Mouse (Mus musculus): ENCODE data around the gene Speer4e. TPM values are rescaled to one million over a fixed set of nuclear protein-coding genes. Genes with fewer than 3 reads are reported as not detected.
A peak's percentile ranks its signal among the peaks of the same experiment; 100 is the strongest.
"Not testable (repeated sequence)": the region's sequence is repeated elsewhere in the genome, so short reads cannot be mapped to it uniquely, and the experiment has no call there.

Speer4e gene
- polyA plus RNA-seq, 1 experiment from 2014 or later, result not detected

GRCm38 (mm10) chr5:14953587-14953986 is 15.4 kb upstream of the Speer4e start:
- not testable (repeated sequence) for H3K27me3 ChIP-seq (ENCODE audit: control insufficient read depth, insufficient read depth, low read length); H3K27ac ChIP-seq (ENCODE audit: low read length); H3K36me3 ChIP-seq (ENCODE audit: control insufficient read depth, insufficient read depth); H3K4me2 ChIP-seq (ENCODE audit: low read depth, low read length); H3K4me1 ChIP-seq (ENCODE audit: control insufficient read depth, insufficient read depth, low read length); H3K9ac ChIP-seq (ENCODE audit: low read length); H3K4me3 ChIP-seq (ENCODE audit: low read length); H3K9me3 ChIP-seq (replicated peaks; ENCODE audit: control insufficient read depth, low read length)
- ATAC-seq (replicated peaks; ENCODE audit: extremely low read depth, insufficient read depth, low FRiP score), result 0 out of 2 replicates have a peak, but pooled peaks have one; percentile 55

- H3K27ac ChIP-seq (ENCODE audit: low read length); H3K9me3 ChIP-seq (replicated peaks; ENCODE audit: control insufficient read depth, low read length); H3K36me3 ChIP-seq (ENCODE audit: control insufficient read depth, insufficient read depth); H3K9ac ChIP-seq (ENCODE audit: low read length); H3K4me2 ChIP-seq (ENCODE audit: low read depth, low read length); ATAC-seq (replicated peaks; ENCODE audit: extremely low read depth, insufficient read depth, low FRiP score); H3K4me1 ChIP-seq (ENCODE audit: control insufficient read depth, insufficient read depth, low read length); H3K27me3 ChIP-seq (ENCODE audit: control insufficient read depth, insufficient read depth, low read length); H3K4me3 ChIP-seq (ENCODE audit: low read length): not testable (repeated sequence)
- 63% methylated on average over 3 of the region's 3 CpGs for WGBS
Measured at GRCm38 (mm10) chr5:14952749-14953148, 14.5 kb upstream of the Speer4e start.

- H3K36me3 ChIP-seq (ENCODE audit: control insufficient read depth, insufficient read depth); H3K4me3 ChIP-seq (ENCODE audit: low read length); H3K27ac ChIP-seq (ENCODE audit: low read length); H3K9me3 ChIP-seq (replicated peaks; ENCODE audit: control insufficient read depth, low read length); H3K4me2 ChIP-seq (ENCODE audit: low read depth, low read length); H3K9ac ChIP-seq (ENCODE audit: low read length); H3K4me1 ChIP-seq (ENCODE audit: control insufficient read depth, insufficient read depth, low read length); H3K27me3 ChIP-seq (ENCODE audit: control insufficient read depth, insufficient read depth, low read length); ATAC-seq (replicated peaks; ENCODE audit: extremely low read depth, insufficient read depth, low FRiP score): not testable (repeated sequence)
- WGBS, result 65% methylated on average over 7 of the region's 7 CpGs
Measured at GRCm38 (mm10) chr5:14951822-14952221, 13.6 kb upstream of the Speer4e start.

GRCm38 (mm10) chr5:14947482-14948198 is 9.4 kb upstream of the Speer4e start:
- not testable (repeated sequence) for H3K4me1 ChIP-seq (ENCODE audit: control insufficient read depth, insufficient read depth, low read length); H3K9me3 ChIP-seq (replicated peaks; ENCODE audit: control insufficient read depth, low read length); H3K4me2 ChIP-seq (ENCODE audit: low read depth, low read length); H3K4me3 ChIP-seq (ENCODE audit: low read length); H3K27ac ChIP-seq (ENCODE audit: low read length); H3K9ac ChIP-seq (ENCODE audit: low read length); H3K27me3 ChIP-seq (ENCODE audit: control insufficient read depth, insufficient read depth, low read length); H3K36me3 ChIP-seq (ENCODE audit: control insufficient read depth, insufficient read depth); ATAC-seq (replicated peaks; ENCODE audit: extremely low read depth, insufficient read depth, low FRiP score)
- 50% methylated on average over 4 of the region's 4 CpGs for WGBS

- H3K9me3 ChIP-seq (replicated peaks; ENCODE audit: control insufficient read depth, low read length); H3K4me2 ChIP-seq (ENCODE audit: low read depth, low read length); H3K9ac ChIP-seq (ENCODE audit: low read length); H3K4me1 ChIP-seq (ENCODE audit: control insufficient read depth, insufficient read depth, low read length); H3K27me3 ChIP-seq (ENCODE audit: control insufficient read depth, insufficient read depth, low read length); ATAC-seq (replicated peaks; ENCODE audit: extremely low read depth, insufficient read depth, low FRiP score); H3K27ac ChIP-seq (ENCODE audit: low read length); H3K4me3 ChIP-seq (ENCODE audit: low read length); H3K36me3 ChIP-seq (ENCODE audit: control insufficient read depth, insufficient read depth): not testable (repeated sequence)
- 49% methylated on average over 4 of the region's 4 CpGs for WGBS
Measured at GRCm38 (mm10) chr5:14945524-14945923, 7.3 kb upstream of the Speer4e start.

- H3K4me1 ChIP-seq (ENCODE audit: control insufficient read depth, insufficient read depth, low read length); ATAC-seq (replicated peaks; ENCODE audit: extremely low read depth, insufficient read depth, low FRiP score); H3K9me3 ChIP-seq (replicated peaks; ENCODE audit: control insufficient read depth, low read length); H3K9ac ChIP-seq (ENCODE audit: low read length); H3K27me3 ChIP-seq (ENCODE audit: control insufficient read depth, insufficient read depth, low read length); H3K4me2 ChIP-seq (ENCODE audit: low read depth, low read length); H3K4me3 ChIP-seq (ENCODE audit: low read length); H3K36me3 ChIP-seq (ENCODE audit: control insufficient read depth, insufficient read depth); H3K27ac ChIP-seq (ENCODE audit: low read length): not testable (repeated sequence)
- WGBS, result 75% methylated on average over 1 of the region's 1 CpGs
Measured at GRCm38 (mm10) chr5:14941043-14941442, 2.8 kb upstream of the Speer4e start.

- ATAC-seq (replicated peaks; ENCODE audit: extremely low read depth, insufficient read depth, low FRiP score); H3K27me3 ChIP-seq (ENCODE audit: control insufficient read depth, insufficient read depth, low read length); H3K27ac ChIP-seq (ENCODE audit: low read length); H3K4me2 ChIP-seq (ENCODE audit: low read depth, low read length); H3K4me1 ChIP-seq (ENCODE audit: control insufficient read depth, insufficient read depth, low read length); H3K4me3 ChIP-seq (ENCODE audit: low read length); H3K9ac ChIP-seq (ENCODE audit: low read length); H3K9me3 ChIP-seq (replicated peaks; ENCODE audit: control insufficient read depth, low read length); H3K36me3 ChIP-seq (ENCODE audit: control insufficient read depth, insufficient read depth): not testable (repeated sequence)
- WGBS, result 61% methylated on average over 5 of the region's 6 CpGs
Measured at GRCm38 (mm10) chr5:14933721-14934120, 4.5 kb downstream of the Speer4e start.

GRCm38 (mm10) chr5:14927047-14927446 is 11.2 kb downstream of the Speer4e start:
- 24% methylated on average over 4 of the region's 4 CpGs for WGBS
- not testable (repeated sequence) for H3K9ac ChIP-seq (ENCODE audit: low read length); H3K36me3 ChIP-seq (ENCODE audit: control insufficient read depth, insufficient read depth); H3K27ac ChIP-seq (ENCODE audit: low read length); ATAC-seq (replicated peaks; ENCODE audit: extremely low read depth, insufficient read depth, low FRiP score); H3K4me1 ChIP-seq (ENCODE audit: control insufficient read depth, insufficient read depth, low read length); H3K9me3 ChIP-seq (replicated peaks; ENCODE audit: control insufficient read depth, low read length); H3K4me2 ChIP-seq (ENCODE audit: low read depth, low read length); H3K27me3 ChIP-seq (ENCODE audit: control insufficient read depth, insufficient read depth, low read length); H3K4me3 ChIP-seq (ENCODE audit: low read length)

- H3K27me3 ChIP-seq (ENCODE audit: control insufficient read depth, insufficient read depth, low read length); H3K27ac ChIP-seq (ENCODE audit: low read length); H3K4me1 ChIP-seq (ENCODE audit: control insufficient read depth, insufficient read depth, low read length); H3K9me3 ChIP-seq (replicated peaks; ENCODE audit: control insufficient read depth, low read length); H3K4me3 ChIP-seq (ENCODE audit: low read length); H3K9ac ChIP-seq (ENCODE audit: low read length); H3K36me3 ChIP-seq (ENCODE audit: control insufficient read depth, insufficient read depth); ATAC-seq (replicated peaks; ENCODE audit: extremely low read depth, insufficient read depth, low FRiP score); H3K4me2 ChIP-seq (ENCODE audit: low read depth, low read length): not testable (repeated sequence)
- 33% methylated on average over 1 of the region's 1 CpGs for WGBS
Measured at GRCm38 (mm10) chr5:14914799-14915198, 23.4 kb downstream of the Speer4e start, which contains the start of gene Gm9758. Gm9758 (minus strand) TSS chr5:14914899.

Measured in heart, embryonic 16.5 days (tissue).